Mouse (Mus musculus): ENCODE data around the gene Gm3182. TPM values are rescaled to one million over a fixed set of nuclear protein-coding genes. Genes with fewer than 3 reads are reported as not detected.
"Not testable (repeated sequence)": the region's sequence is repeated elsewhere in the genome, so short reads cannot be mapped to it uniquely, and the experiment has no call there.

Gm3182 gene
- not detected in 2 replicates for polyA plus RNA-seq (2015; fragmentation: Nextera tagmentation; extraction: Ambion mirVana)

GRCm38 (mm10) chr14:4481445-4481844 lies at the start of gene Gm3182:
Gm3182 (plus strand) TSS chr14:4481745.
- not testable (repeated sequence) for H3K27me3 ChIP-seq (ENCODE audit: control insufficient read depth, insufficient read depth, low read depth, low read length); H3K9ac ChIP-seq (ENCODE audit: low read depth, low read length); H3K9me3 ChIP-seq (replicated peaks; ENCODE audit: control insufficient read depth, low read length, poor library complexity, severe bottlenecking); H3K4me2 ChIP-seq (ENCODE audit: low read length); H3K27ac ChIP-seq (ENCODE audit: low read length); H3K4me3 ChIP-seq (ENCODE audit: low read depth, low read length); H3K36me3 ChIP-seq (ENCODE audit: control insufficient read depth, insufficient read depth, low read length); ATAC-seq; H3K4me1 ChIP-seq (ENCODE audit: control insufficient read depth, insufficient read depth, low read length)
- 86% methylated on average over 1 of the region's 2 CpGs for WGBS

GRCm38 (mm10) chr14:4499425-4499824 lies 17.9 kb downstream of the Gm3182 start:
- Histone ChIP-seq H3K9ac (ENCODE audit: low read depth, low read length) (peak overlapping the region; percentile 50), H3K4me2 (ENCODE audit: low read length) (peak overlapping the region; percentile 55), H3K4me3 (ENCODE audit: low read depth, low read length) (peak overlapping the region; percentile 35)
- H3K4me1 ChIP-seq (ENCODE audit: control insufficient read depth, insufficient read depth, low read length); H3K36me3 ChIP-seq (ENCODE audit: control insufficient read depth, insufficient read depth, low read length); H3K27me3 ChIP-seq (ENCODE audit: control insufficient read depth, insufficient read depth, low read depth, low read length); H3K27ac ChIP-seq (ENCODE audit: low read length); ATAC-seq; H3K9me3 ChIP-seq (replicated peaks; ENCODE audit: control insufficient read depth, low read length, poor library complexity, severe bottlenecking): not testable (repeated sequence)
- WGBS: 3% methylated on average over 12 of the region's 25 CpGs

Other genes with a start within 250 kb of the Gm3182 start
- gene Gm3138, start 232.1 kb upstream of the Gm3182 start, polyA plus RNA-seq (2015; fragmentation: Nextera tagmentation; extraction: Ambion mirVana): not detected in 2 replicates
- not detected in 2 replicates for gene Gm3149, start 164.5 kb upstream of the Gm3182 start, polyA plus RNA-seq (2015; fragmentation: Nextera tagmentation; extraction: Ambion mirVana)
- gene 2610042L04Rik, start 147.0 kb upstream of the Gm3182 start, polyA plus RNA-seq (2015; fragmentation: Nextera tagmentation; extraction: Ambion mirVana): 6.3 and 8.5 TPM in 2 replicates
- gene Gm3159, start 84.2 kb upstream of the Gm3182 start, polyA plus RNA-seq (2015; fragmentation: Nextera tagmentation; extraction: Ambion mirVana): not detected in 2 replicates
- gene Gm3164, start 66.3 kb upstream of the Gm3182 start, polyA plus RNA-seq (2015; fragmentation: Nextera tagmentation; extraction: Ambion mirVana): 5.8 and 8.2 TPM in 2 replicates
- 2.3 and 3.5 TPM in 2 replicates for gene Gm3173, start 50.8 kb upstream of the Gm3182 start, polyA plus RNA-seq (2015; fragmentation: Nextera tagmentation; extraction: Ambion mirVana)
- gene Gm3047, start 73.7 kb downstream of the Gm3182 start, polyA plus RNA-seq (2015; fragmentation: Nextera tagmentation; extraction: Ambion mirVana): not detected in 2 replicates
- gene Gm8159, start 150.6 kb downstream of the Gm3182 start, polyA plus RNA-seq (2015; fragmentation: Nextera tagmentation; extraction: Ambion mirVana): not detected in 2 replicates
- gene Gm3239, start 182.4 kb downstream of the Gm3182 start, polyA plus RNA-seq (2015; fragmentation: Nextera tagmentation; extraction: Ambion mirVana): 1.7 and 1.9 TPM in 2 replicates
- not detected in 2 replicates for gene Gm7876, start 227.5 kb downstream of the Gm3182 start, polyA plus RNA-seq (2015; fragmentation: Nextera tagmentation; extraction: Ambion mirVana)
- 4.0 and 4.6 TPM in 2 replicates for gene Gm3252, start 245.0 kb downstream of the Gm3182 start, polyA plus RNA-seq (2015; fragmentation: Nextera tagmentation; extraction: Ambion mirVana)